Mouse (Mus musculus) stomach, embryonic 16.5 days (tissue): ENCODE data around the gene Fam174b. TPM values are rescaled to one million over a fixed set of nuclear protein-coding genes. Genes with fewer than 3 reads are reported as not detected.

Experiments
- ATAC-seq: fragments of 200-750 bp; cut with Nextera tagmentation; 2 replicates; pipeline ENCODE4 v1.8.0; 2017; ENCODE audit warnings: moderate number of reproducible peaks, moderate TSS enrichment; ENCODE audit not compliant: insufficient read depth, low FRiP score
- H3K27ac ChIP-seq: fragments of 300-500 bp; sonication (generic); 2 replicates; pipeline ENCODE4 v1.5.1; 2014; ENCODE audit warnings: low read length
- H3K27me3 ChIP-seq: fragments of 300-500 bp; sonication (generic); 2 replicates; pipeline ENCODE4 v1.6.1; 2014; ENCODE audit warnings: low read length, control low read depth, mixed read lengths; ENCODE audit not compliant: control insufficient read depth, insufficient read depth
- H3K36me3 ChIP-seq: fragments of 300-500 bp; sonication (generic); 2 replicates; pipeline ENCODE4 v1.6.1; 2014; ENCODE audit warnings: low read length; ENCODE audit not compliant: control insufficient read depth, insufficient read depth
- H3K4me1 ChIP-seq: fragments of 300-500 bp; sonication (generic); 2 replicates; pipeline ENCODE4 v1.6.1; 2014; ENCODE audit warnings: low read length, control low read depth, mixed read lengths; ENCODE audit not compliant: control insufficient read depth, insufficient read depth
- H3K4me2 ChIP-seq: fragments of 300-500 bp; sonication (generic); 2 replicates; pipeline ENCODE4 v1.6.1; 2014; ENCODE audit warnings: low read depth, low read length, mixed read lengths
- H3K4me3 ChIP-seq: fragments of 300-500 bp; sonication (generic); replicated peaks from 2 replicates; pipeline ENCODE4 v1.5.1; 2014; ENCODE audit warnings: mild to moderate bottlenecking, low read length
- H3K9ac ChIP-seq: fragments of 300-500 bp; sonication (generic); 2 replicates; pipeline ENCODE4 v1.6.1; 2014; ENCODE audit warnings: low read length
- H3K9me3 ChIP-seq: fragments of 300-500 bp; sonication (generic); replicated peaks from 2 replicates; pipeline ENCODE4 v1.6.1; 2016; ENCODE audit warnings: low read length, control low read depth; ENCODE audit not compliant: control insufficient read depth
- WGBS: fragments of 180-500 bp; shearing (Covaris S2); extraction: QIAGEN DNeasy Blood & Tissue Kit; methylation state at CpG from one replicate; pipeline ENCODE4 v1.1.7; 2014; 5-methylcytosine and 5-hydroxymethylcytosine counted together
- polyA plus RNA-seq: library from polyadenylated mRNA; unstranded; fragments of >200 nt; fragmentation: Nextera tagmentation; extraction: Ambion mirVana; gene quantifications from 2 replicates; pipeline ENCODE4 v1.2.1, GENCODE M21; 2015

Gene Fam174b
- polyA plus RNA-seq, 1 experiment from 2014 or later = 68.1 TPM

DNA sequence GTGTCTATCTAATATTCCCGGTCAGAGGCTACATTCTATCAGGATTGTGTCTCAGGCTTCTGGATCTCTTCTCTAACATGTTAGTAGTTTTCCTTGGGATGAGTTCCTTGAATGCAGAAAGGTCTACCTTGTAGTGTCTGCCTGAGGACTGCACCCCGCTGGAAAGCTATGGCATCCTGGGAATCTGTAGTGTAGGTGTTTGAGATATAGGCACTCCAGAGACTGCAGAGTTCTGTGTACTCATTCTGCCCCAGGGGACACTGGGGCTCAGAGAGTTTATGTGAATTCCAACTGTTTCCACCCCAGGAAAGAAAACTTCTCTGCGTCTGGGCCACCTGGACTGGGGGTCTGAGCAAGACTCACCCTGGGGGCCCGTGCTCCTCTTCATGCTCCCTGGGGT is 45.7 kb downstream of the Fam174b start:
- no peaks in the 10 kb centered on the region for H3K27me3 ChIP-seq
- no peak overlapping the region for H3K27ac ChIP-seq
- no peaks in the 10 kb centered on the region for H3K4me1 ChIP-seq
- H3K9ac ChIP-seq = no peak overlapping the region
- H3K36me3 ChIP-seq = no peaks in the 10 kb centered on the region
- H3K4me2 ChIP-seq = no peak overlapping the region
- no peak overlapping the region for H3K4me3 ChIP-seq
- no peak for ATAC-seq
- no peaks in the 10 kb centered on the region for H3K9me3 ChIP-seq
- WGBS = 89% methylated on average over 4 of the region's 4 CpGs

DNA sequence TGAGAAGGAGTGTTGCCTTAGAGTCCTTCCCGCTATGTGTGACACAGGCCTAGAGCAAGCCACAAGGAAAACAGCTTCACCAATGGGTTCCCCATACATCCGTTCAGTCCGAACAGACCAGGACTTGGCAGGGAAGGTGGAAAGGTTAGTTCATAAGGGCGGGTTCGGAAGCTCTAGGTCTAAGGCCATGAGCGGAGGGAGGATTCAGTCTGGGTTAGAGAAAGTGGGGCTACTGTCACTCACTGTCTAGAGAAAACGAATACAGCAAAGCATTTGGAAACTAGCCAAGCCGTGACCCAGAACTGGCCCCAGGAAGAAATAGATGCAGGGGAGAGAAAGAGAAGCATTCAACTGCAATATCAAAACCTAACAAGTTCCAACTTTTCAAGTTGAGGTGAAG is 47.4 kb downstream of the Fam174b start:
- no peaks in the 10 kb centered on the region for H3K4me1 ChIP-seq
- H3K27me3 ChIP-seq = no peaks in the 10 kb centered on the region
- no peak overlapping the region for H3K9ac ChIP-seq
- no peak overlapping the region for H3K27ac ChIP-seq
- no peak overlapping the region for H3K4me3 ChIP-seq
- no peak overlapping the region for H3K4me2 ChIP-seq
- WGBS = 76% methylated on average over 8 of the region's 8 CpGs
- no peaks in the 10 kb centered on the region for H3K9me3 ChIP-seq
- no peaks in the 10 kb centered on the region for H3K36me3 ChIP-seq
- no peak for ATAC-seq

DNA sequence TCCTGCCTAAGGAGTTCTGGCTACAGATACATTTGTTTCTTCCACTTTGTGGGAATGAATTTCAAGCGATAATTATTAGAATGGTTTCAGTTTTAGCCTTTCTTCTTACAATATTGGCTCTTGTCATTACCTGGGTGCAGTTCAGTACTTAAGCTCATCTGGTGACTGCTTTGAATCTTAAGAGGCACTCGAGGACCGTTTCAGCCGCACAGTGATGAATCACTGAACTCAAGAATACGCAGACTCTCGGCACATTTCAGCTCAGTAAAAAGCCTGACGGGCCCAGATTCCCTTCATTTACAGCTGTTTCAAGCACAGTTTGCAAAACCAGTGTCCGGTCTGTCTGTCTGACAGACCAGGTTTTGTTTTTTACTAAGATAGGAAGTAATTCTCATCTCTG is 51.0 kb downstream of the Fam174b start:
- no peaks in the 10 kb centered on the region for H3K36me3 ChIP-seq
- H3K4me3 ChIP-seq = no peak overlapping the region
- no peaks in the 10 kb centered on the region for H3K27me3 ChIP-seq
- no peak overlapping the region for H3K4me2 ChIP-seq
- no peaks in the 10 kb centered on the region for H3K9me3 ChIP-seq
- no peak overlapping the region for H3K27ac ChIP-seq
- ATAC-seq = no peak
- no peaks in the 10 kb centered on the region for H3K4me1 ChIP-seq
- 41% methylated on average over 8 of the region's 8 CpGs for WGBS
- no peak overlapping the region for H3K9ac ChIP-seq

DNA sequence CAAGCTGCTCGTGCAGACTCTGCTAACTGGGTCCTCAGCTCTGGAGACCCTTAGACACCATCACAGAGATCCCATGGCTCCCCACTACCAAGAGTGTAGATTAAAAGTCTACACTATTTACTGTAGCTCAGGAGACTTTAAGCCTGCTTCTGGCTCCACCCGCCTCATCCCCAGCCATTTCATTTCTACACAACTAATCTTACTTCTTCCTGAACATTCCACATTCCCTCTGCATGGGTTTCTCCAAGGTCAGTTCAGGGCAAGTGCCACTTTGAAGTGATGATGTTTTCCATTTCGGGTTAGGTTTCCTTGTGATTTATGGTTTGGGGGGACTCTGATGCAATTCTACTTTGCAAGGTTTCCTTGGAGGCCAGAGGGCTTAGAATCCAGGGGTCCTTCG is 52.1 kb downstream of the Fam174b start:
- Histone ChIP-seq H3K27me3 (no peaks in the 10 kb centered on the region), H3K4me3 (no peak overlapping the region), H3K4me2 (no peak overlapping the region), H3K36me3 (no peaks in the 10 kb centered on the region), H3K27ac (no peak overlapping the region), H3K9me3 (no peaks in the 10 kb centered on the region), H3K4me1 (no peaks in the 10 kb centered on the region), H3K9ac (no peak overlapping the region)
- ATAC-seq = no peak
- WGBS = 54% methylated on average over 4 of the region's 4 CpGs

DNA sequence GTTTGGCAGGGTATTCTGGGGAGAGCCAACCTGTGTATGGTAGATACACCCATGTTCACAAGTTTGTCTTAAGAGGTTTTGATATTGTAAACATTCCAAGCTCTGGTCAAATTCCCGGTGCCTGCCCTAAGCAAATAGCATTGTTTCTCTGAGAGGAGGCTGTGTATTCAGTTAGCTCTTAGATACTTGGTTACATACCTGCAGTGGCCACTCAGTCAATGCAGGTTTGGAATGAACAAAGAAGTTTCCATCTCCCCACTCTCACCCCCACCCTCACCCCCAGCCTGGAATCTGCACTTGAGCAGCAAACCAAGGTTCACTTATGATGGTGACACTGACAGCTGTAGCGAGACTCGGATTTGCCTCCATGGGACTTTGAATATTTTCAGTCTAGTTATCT is 52.5 kb downstream of the Fam174b start:
- no peaks in the 10 kb centered on the region for H3K36me3 ChIP-seq
- H3K27me3 ChIP-seq = no peaks in the 10 kb centered on the region
- no peaks in the 10 kb centered on the region for H3K9me3 ChIP-seq
- 47% methylated on average over 3 of the region's 3 CpGs for WGBS
- H3K4me2 ChIP-seq = no peak overlapping the region
- H3K4me3 ChIP-seq = no peak overlapping the region
- 0 out of 2 replicates have a peak, but pooled peaks have one; percentile 25 for ATAC-seq
- H3K9ac ChIP-seq = no peak overlapping the region
- H3K27ac ChIP-seq = no peak overlapping the region
- no peaks in the 10 kb centered on the region for H3K4me1 ChIP-seq

DNA sequence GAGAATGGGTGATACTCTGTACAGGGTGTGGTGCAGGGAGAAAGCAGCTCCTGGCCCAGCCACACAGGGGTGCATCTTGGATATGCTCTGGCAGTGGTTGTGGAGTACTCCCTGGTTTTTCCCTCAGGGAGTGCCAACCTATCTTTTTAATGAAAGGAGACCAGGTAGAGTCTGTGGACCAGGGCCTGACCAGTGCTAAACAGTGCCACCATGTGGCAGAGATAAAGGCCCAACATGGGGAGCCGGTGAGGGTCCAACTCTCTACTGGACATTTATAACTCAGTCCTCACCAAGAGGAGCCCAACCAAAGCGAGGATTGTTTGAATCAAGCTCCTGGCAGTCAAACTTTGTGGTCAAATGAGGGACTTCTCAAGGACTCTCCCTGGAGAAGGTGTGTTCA is 69.2 kb downstream of the Fam174b start:
- no peak overlapping the region for H3K9ac ChIP-seq
- H3K27ac ChIP-seq = no peak overlapping the region
- H3K4me1 ChIP-seq = no peaks in the 10 kb centered on the region
- WGBS = 37% methylated on average over 2 of the region's 2 CpGs
- ATAC-seq = 0 out of 2 replicates have a peak, but pooled peaks have one; percentile 33
- no peaks in the 10 kb centered on the region for H3K9me3 ChIP-seq
- no peak overlapping the region for H3K4me3 ChIP-seq
- H3K36me3 ChIP-seq = no peaks in the 10 kb centered on the region
- H3K27me3 ChIP-seq = no peaks in the 10 kb centered on the region
- H3K4me2 ChIP-seq = no peak overlapping the region

DNA sequence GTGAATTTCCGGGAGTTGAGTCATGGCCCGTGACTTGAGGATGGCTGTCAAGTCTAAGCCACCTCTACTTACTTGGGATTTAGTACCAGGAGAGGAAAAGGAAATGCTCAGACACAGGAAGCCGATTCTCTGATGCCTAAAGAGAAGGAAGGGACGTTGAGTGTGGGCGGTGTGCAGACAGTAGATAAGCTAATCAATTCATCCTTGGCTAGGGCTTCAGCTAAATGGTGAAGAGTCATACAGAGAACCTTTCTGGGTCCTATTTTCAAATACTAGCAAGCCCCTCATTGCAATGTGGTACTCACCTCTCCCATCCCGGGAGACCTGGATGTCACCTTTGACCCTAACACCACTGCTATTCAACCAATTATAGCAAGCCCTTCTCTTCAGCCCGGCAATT is 71.3 kb downstream of the Fam174b start:
- Histone ChIP-seq H3K4me3 (no peak overlapping the region), H3K4me1 (no peaks in the 10 kb centered on the region), H3K36me3 (no peaks in the 10 kb centered on the region), H3K9me3 (no peaks in the 10 kb centered on the region), H3K4me2 (no peak overlapping the region), H3K27me3 (no peaks in the 10 kb centered on the region), H3K27ac (no peak overlapping the region), H3K9ac (no peak overlapping the region)
- 77% methylated on average over 7 of the region's 7 CpGs for WGBS
- no peak for ATAC-seq

DNA sequence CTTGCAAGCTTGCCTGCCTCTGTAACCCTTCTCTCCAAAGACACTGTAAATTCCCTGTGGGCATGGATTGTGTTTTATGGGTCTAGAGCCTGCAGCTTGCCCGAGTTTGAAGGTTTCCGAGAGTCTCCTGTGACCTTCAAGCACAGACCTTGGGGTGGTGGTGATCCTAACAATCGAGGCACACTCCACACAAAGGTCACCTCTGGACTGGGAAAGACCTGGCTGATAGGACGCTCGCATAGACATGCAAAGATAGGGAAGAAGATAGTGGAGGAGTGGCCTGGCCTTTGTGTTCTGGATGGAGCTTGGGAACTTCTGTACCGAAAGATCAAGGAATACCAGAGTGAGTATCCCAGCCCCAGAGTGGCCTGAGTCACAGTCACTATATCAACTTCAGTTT is 72.1 kb downstream of the Fam174b start:
- no peak overlapping the region for H3K27ac ChIP-seq
- no peak overlapping the region for H3K4me2 ChIP-seq
- 80% methylated on average over 6 of the region's 6 CpGs for WGBS
- no peaks in the 10 kb centered on the region for H3K4me1 ChIP-seq
- no peaks in the 10 kb centered on the region for H3K36me3 ChIP-seq
- no peak for ATAC-seq
- H3K27me3 ChIP-seq = no peaks in the 10 kb centered on the region
- no peak overlapping the region for H3K4me3 ChIP-seq
- no peaks in the 10 kb centered on the region for H3K9me3 ChIP-seq
- H3K9ac ChIP-seq = no peak overlapping the region

DNA sequence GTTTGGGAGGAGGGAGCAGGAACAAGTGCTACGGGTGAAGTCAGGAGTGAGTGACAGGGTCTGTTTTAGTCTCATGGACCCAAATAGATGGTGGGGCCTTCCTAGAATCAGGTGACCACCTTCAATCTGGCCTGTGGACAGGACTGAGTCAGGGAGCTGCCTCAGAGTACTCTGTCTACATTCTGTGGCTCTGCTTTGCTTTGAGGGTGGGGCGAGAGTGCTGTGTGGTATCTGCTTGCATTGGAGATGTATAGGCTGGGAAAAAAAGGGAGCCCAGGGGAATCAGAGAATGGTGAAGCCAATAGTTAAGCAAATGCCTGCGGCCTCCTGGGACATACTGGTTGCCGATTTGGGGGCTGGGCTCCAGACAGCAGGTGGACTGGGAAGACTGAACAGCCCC is 73.8 kb downstream of the Fam174b start:
- Histone ChIP-seq H3K36me3 (no peaks in the 10 kb centered on the region), H3K4me3 (no peak overlapping the region), H3K27me3 (no peaks in the 10 kb centered on the region), H3K4me1 (no peaks in the 10 kb centered on the region), H3K9ac (no peak overlapping the region), H3K4me2 (no peak overlapping the region), H3K9me3 (no peaks in the 10 kb centered on the region), H3K27ac (no peak overlapping the region)
- ATAC-seq = no peak
- 69% methylated on average over 4 of the region's 4 CpGs for WGBS

DNA sequence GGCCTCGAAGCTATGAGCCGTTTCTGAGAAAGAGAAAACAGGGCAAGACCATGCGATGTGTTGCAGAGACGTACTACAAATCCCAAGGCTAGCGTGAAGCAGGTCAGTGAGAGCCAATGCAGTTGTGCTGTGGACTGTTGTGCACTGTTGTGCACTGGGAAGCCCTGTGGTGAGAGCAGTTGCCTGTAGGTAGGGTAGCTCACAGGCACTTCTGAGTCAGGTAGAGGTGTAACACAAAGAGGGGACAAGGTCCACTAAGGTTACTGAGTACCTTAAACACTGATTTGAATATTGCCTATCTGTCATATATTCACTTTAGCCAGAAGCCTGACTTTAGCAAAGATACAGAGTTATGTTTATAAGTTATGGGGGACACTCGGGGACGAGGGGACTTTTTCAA is 74.4 kb downstream of the Fam174b start:
- ATAC-seq = no peak

More for the DNA sequence above, 74.4 kb downstream of the Fam174b start:
- Histone ChIP-seq H3K9ac (no peak overlapping the region), H3K4me2 (no peak overlapping the region), H3K36me3 (no peaks in the 10 kb centered on the region), H3K9me3 (no peaks in the 10 kb centered on the region), H3K4me1 (no peaks in the 10 kb centered on the region), H3K27me3 (no peaks in the 10 kb centered on the region), H3K27ac (no peak overlapping the region), H3K4me3 (no peak overlapping the region)
- 82% methylated on average over 7 of the region's 7 CpGs for WGBS
